ENCODE assay signal across 14 mouse cellular contexts in the genomic region with DNA sequence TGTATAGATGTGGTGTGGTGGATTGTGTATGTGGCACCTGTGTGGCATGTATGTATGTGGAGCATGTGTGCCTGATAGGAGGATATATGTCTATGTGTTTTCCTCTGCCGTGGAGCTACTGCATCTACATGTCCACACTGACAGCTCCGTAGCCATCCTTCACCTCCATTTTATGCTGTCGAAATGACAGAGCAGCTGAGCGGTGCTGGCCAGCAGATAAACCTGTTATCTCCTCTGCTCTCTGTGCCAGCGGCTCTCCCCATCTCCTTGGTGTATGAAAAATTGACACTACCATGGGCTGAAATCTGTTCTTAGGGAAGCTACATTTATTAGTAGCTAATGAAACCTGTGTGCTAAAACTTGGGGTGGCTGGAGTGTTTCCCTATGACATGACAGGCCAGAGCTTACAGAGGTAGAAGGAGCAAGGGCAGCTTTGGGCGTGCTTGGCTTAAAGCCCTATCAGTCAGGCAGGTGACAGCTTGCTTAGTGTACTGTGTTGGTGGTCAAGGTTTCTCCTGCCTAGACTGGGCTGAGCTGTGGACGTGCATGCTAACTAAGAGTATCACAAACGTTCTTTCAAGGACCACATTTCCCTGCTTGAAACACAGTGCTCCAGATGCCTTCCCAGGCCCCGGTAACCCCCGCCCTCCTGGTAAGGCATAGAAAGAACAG. TPM values are rescaled to one million over a fixed set of nuclear protein-coding genes. Genes with fewer than 3 reads are reported as not detected.
DNase-seq lines count a peak whose midpoint lies in the region; ATAC-seq and TF ChIP-seq lines count a peak whose summit lies in the region.
"Had no signal": no experiment of that assay in that cellular context is flagged by ENCODE, and none has a peak within 500 bp of the region (broad histone marks: within the 10 kb centered on the region; RNA-seq: fewer than 3 reads in every experiment).

No protein-coding gene starts in this region.

- peaks cover 9% of the 10 kb centered on the region for H3K4me1 ChIP-seq in liver, embryonic 11.5 days (replicated peaks; ENCODE audit: control insufficient read depth, insufficient read depth, low read length)
- H3K4me1 ChIP-seq in hindbrain, postnatal 0 days (ENCODE audit: insufficient read depth, low read length) = peaks cover 15% of the 10 kb centered on the region
- peaks cover 12% of the 10 kb centered on the region for H3K4me1 ChIP-seq in midbrain, postnatal 0 days (ENCODE audit: insufficient read depth, low read length)
- H3K4me1 ChIP-seq in kidney, embryonic 15.5 days = peaks cover 3% of the 10 kb centered on the region; the same call in 1 of the 2 replicates

- TF ChIP-seq CTCF in gastrocnemius, adult 2 months (IDR thresholded peaks at IDR 0.05) = no peak
- TF ChIP-seq CTCF in hindbrain, postnatal 0 days (IDR thresholded peaks at IDR 0.05; ENCODE audit: low read depth) = no peak
- TF ChIP-seq CTCF in midbrain, postnatal 0 days (IDR thresholded peaks at IDR 0.05) = no peak

- no peak overlapping the region for H3K4me2 ChIP-seq in liver, embryonic 11.5 days
- H3K4me2 ChIP-seq in hindbrain, postnatal 0 days (ENCODE audit: low read depth, low read length) = no peak overlapping the region
- H3K4me2 ChIP-seq in midbrain, postnatal 0 days (ENCODE audit: low read depth, low read length, poor library complexity, severe bottlenecking) = no peak overlapping the region
- no peak overlapping the region for H3K4me2 ChIP-seq in kidney, embryonic 15.5 days

- no peaks in the 10 kb centered on the region for H3K9me3 ChIP-seq in liver, embryonic 11.5 days (ENCODE audit: control insufficient read depth, low read length)
- no peaks in the 10 kb centered on the region for H3K9me3 ChIP-seq in hindbrain, postnatal 0 days (ENCODE audit: low read length)
- no peaks in the 10 kb centered on the region for H3K9me3 ChIP-seq in midbrain, postnatal 0 days (ENCODE audit: low read length)
- no peaks in the 10 kb centered on the region for H3K9me3 ChIP-seq in kidney, embryonic 15.5 days (replicated peaks)

- WGBS in liver, embryonic 11.5 days = 50% methylated on average over 10 of the region's 10 CpGs
- WGBS in hindbrain, postnatal 0 days = 66% methylated on average over 10 of the region's 10 CpGs
- 58% methylated on average over 10 of the region's 10 CpGs for WGBS in midbrain, postnatal 0 days
- 77% methylated on average over 10 of the region's 10 CpGs for WGBS in kidney, embryonic 15.5 days

- no peak for DNase-seq in gastrocnemius, adult 2 months
- no peak for DNase-seq in gastrocnemius, adult 8-10 months (ENCODE audit: low spot score in 2 of 2)
- DNase-seq in liver, embryonic 11.5 days (ENCODE audit: low spot score) = no peak
- DNase-seq in liver = no peak
- DNase-seq in hindbrain, postnatal 0 days (ENCODE audit: low spot score) = no peak
- DNase-seq in midbrain, postnatal 0 days (ENCODE audit: low spot score) = no peak
- DNase-seq: adrenal gland, postnatal 25 days; heart, adult 11 months; kidney, adult 11 months; right cerebral cortex, postnatal 14 days had no signal

- no peaks in the 10 kb centered on the region for H3K27me3 ChIP-seq in liver, embryonic 11.5 days (replicated peaks; ENCODE audit: control insufficient read depth, insufficient read depth, low read length)
- no peaks in the 10 kb centered on the region for H3K27me3 ChIP-seq in hindbrain, postnatal 0 days (ENCODE audit: insufficient read depth, low read length)
- H3K27me3 ChIP-seq in midbrain, postnatal 0 days (ENCODE audit: insufficient read depth, low read length) = no peaks in the 10 kb centered on the region
- no peaks in the 10 kb centered on the region for H3K27me3 ChIP-seq in kidney, embryonic 15.5 days

- intact Hi-C loops in gastrocnemius, adult 2 months (cut with DNase I) = loop anchor here (2.0 kb wide), 1 partner anchor 51 kb away; no protein-coding TSS in a partner anchor

- peak overlapping the region; percentile 87 for H3K27ac ChIP-seq in gastrocnemius, adult 2 months
- H3K27ac ChIP-seq in liver, embryonic 11.5 days (ENCODE audit: low read depth, low read length) = no peak overlapping the region
- 0 out of 2 replicates have a peak overlapping the region, but pooled peaks have one; percentile 26 for H3K27ac ChIP-seq in hindbrain, postnatal 0 days
- peak overlapping the region; percentile 27 for H3K27ac ChIP-seq in midbrain, postnatal 0 days (ENCODE audit: low read depth, low read length)
- H3K27ac ChIP-seq in kidney, embryonic 15.5 days = no peak overlapping the region
- H3K27ac ChIP-seq: liver, embryonic 14.5 days had no signal

- no peak overlapping the region for H3K4me3 ChIP-seq in gastrocnemius, adult 2 months
- no peak overlapping the region for H3K4me3 ChIP-seq in liver, embryonic 11.5 days (ENCODE audit: low read depth, low read length)
- no peak overlapping the region for H3K4me3 ChIP-seq in hindbrain, postnatal 0 days (ENCODE audit: low read length)
- H3K4me3 ChIP-seq in midbrain, postnatal 0 days (ENCODE audit: low read depth, low read length) = no peak overlapping the region
- H3K4me3 ChIP-seq in kidney, embryonic 15.5 days (replicated peaks) = no peak overlapping the region

- H3K9ac ChIP-seq in liver, embryonic 11.5 days (ENCODE audit: low read depth, low read length) = no peak overlapping the region
- H3K9ac ChIP-seq in hindbrain, postnatal 0 days (replicated peaks; ENCODE audit: low read length) = no peak overlapping the region
- H3K9ac ChIP-seq in midbrain, postnatal 0 days (replicated peaks; ENCODE audit: low read length, poor library complexity, severe bottlenecking) = no peak overlapping the region
- H3K9ac ChIP-seq in kidney, embryonic 15.5 days = no peak overlapping the region
- H3K9ac ChIP-seq: liver, embryonic 14.5 days had no signal

- ATAC-seq in liver, embryonic 11.5 days (replicated peaks; ENCODE audit: low FRiP score) = peak; percentile 64
- ATAC-seq in hindbrain, postnatal 0 days = no peak
- no peak for ATAC-seq in midbrain, postnatal 0 days (ENCODE audit: low FRiP score)
- ATAC-seq in kidney, embryonic 15.5 days (replicated peaks; ENCODE audit: low FRiP score) = no peak

- no peaks in the 10 kb centered on the region for H3K36me3 ChIP-seq in liver, embryonic 11.5 days (ENCODE audit: control insufficient read depth, insufficient read depth, low read length)
- no peaks in the 10 kb centered on the region for H3K36me3 ChIP-seq in hindbrain, postnatal 0 days (ENCODE audit: insufficient read depth, low read length)
- H3K36me3 ChIP-seq in midbrain, postnatal 0 days (ENCODE audit: insufficient read depth, low read length) = no peaks in the 10 kb centered on the region
- no peaks in the 10 kb centered on the region for H3K36me3 ChIP-seq in kidney, embryonic 15.5 days

RNA-seq across cellular contexts. Expression of gene Vstm2l, which starts 53.0 kb away (rescaled TPM):
- not detected for total RNA-seq in gastrocnemius, adult 2 months (2021)
- total RNA-seq in gastrocnemius, adult 8-10 months (2022) = not detected
- polyA plus RNA-seq in liver, embryonic 11.5 days (2014; fragmentation: Nextera tagmentation; extraction: Ambion mirVana) = 0.52 and 0.70 TPM in 2 replicates
- total RNA-seq in hindbrain, postnatal 0 days (2014; rRNA removed) = 318 and 326 TPM in 2 replicates
- 46.4 TPM in 2 replicates for polyA plus RNA-seq in hindbrain, postnatal 0 days (2015; fragmentation: Nextera tagmentation; extraction: Ambion mirVana)
- total RNA-seq in midbrain, postnatal 0 days (2014; rRNA removed) = 349 and 393 TPM in 2 replicates
- 57.0 and 61.8 TPM in 2 replicates for polyA plus RNA-seq in midbrain, postnatal 0 days (2015; fragmentation: Nextera tagmentation; extraction: Ambion mirVana)
- 0.40 and 0.74 TPM in 2 replicates for polyA plus RNA-seq in kidney, embryonic 15.5 days (2015; fragmentation: Nextera tagmentation; extraction: Ambion mirVana)
- total RNA-seq: heart, postnatal 25 days; MEL had no signal

Comparison
In these comparisons a context has a peak if more than half of its experiments do, and no peak if none do; other contexts are left out.
1. H3K27ac ChIP-seq: peak in gastrocnemius, adult 2 months (single experiment), hindbrain, postnatal 0 days (single experiment) and midbrain, postnatal 0 days (single experiment); none in liver, embryonic 11.5 days (single experiment) and kidney, embryonic 15.5 days (single experiment).
2. RNA of gene Vstm2l, which starts 53.0 kb away (total RNA-seq): 349 to 393 TPM in midbrain, postnatal 0 days and 318 to 326 TPM in hindbrain, postnatal 0 days; not detected in gastrocnemius, adult 2 months and not detected in gastrocnemius, adult 8-10 months; every median in the first group is over 100 times any median in the second.